Mouse (Mus musculus) MEL (cell line): Measurements from ENCODE around the gene Gm10964. TPM values are rescaled to one million over a fixed set of nuclear protein-coding genes. Genes with fewer than 3 reads are reported as not detected.

Source experiments
- DNase-seq: peaks from one replicate; pipeline ENCODE4 v3.0.0; 2011; ENCODE audit warnings: low read depth, low spot score
- H3K27ac ChIP-seq: 2 replicates; pipeline ENCODE4 v1.5.1; 2012; ENCODE audit warnings: low read depth, mild to moderate bottlenecking, control low read depth, low read length, moderate library complexity; ENCODE audit not compliant: control insufficient read depth
- H3K27me3 ChIP-seq, 2 experiments: fragments of 150-350 bp in 1 of 2; sonication (generic) in 1 of 2; 2 replicates each; pipeline ENCODE4 v1.6.1; 2012; ENCODE audit warnings: low read length in 2 of 2, mild to moderate bottlenecking in 2 of 2, improper control_type of control experiment in 1 of 2, moderate library complexity in 1 of 2; ENCODE audit not compliant: insufficient read depth in 2 of 2, control insufficient read depth in 1 of 2
- H3K36me3 ChIP-seq, 2 experiments: 2 replicates each; pipeline ENCODE4 v1.6.1; 2012 to 2014; ENCODE audit warnings: low read length in 2 of 2, improper control_type of control experiment in 1 of 2, inconsistent platforms in 1 of 2, mild to moderate bottlenecking in 1 of 2; ENCODE audit not compliant: insufficient read depth in 2 of 2, control insufficient read depth in 1 of 2
- H3K4me1 ChIP-seq, 2 experiments: fragments of 150-350 bp in 1 of 2; sonication (generic) in 1 of 2; 2 replicates each; pipeline ENCODE4 v1.6.1; 2012; ENCODE audit warnings: low read length in 2 of 2, improper control_type of control experiment in 1 of 2, mild to moderate bottlenecking in 1 of 2; ENCODE audit not compliant: insufficient read depth in 2 of 2, control insufficient read depth in 1 of 2
- H3K4me3 ChIP-seq, 2 experiments: fragments of 150-350 bp in 1 of 2; sonication (generic) in 1 of 2; 2 replicates each; pipeline ENCODE4 v1.5.1; 2012; ENCODE audit warnings: low read depth in 2 of 2, low read length in 2 of 2, mild to moderate bottlenecking in 2 of 2, moderate library complexity in 2 of 2, control low read depth in 1 of 2, improper control_type of control experiment in 1 of 2; ENCODE audit not compliant: control insufficient read depth in 1 of 2, insufficient read depth in 1 of 2
- H3K79me2 ChIP-seq: 2 replicates; pipeline ENCODE4 v1.6.1; 2012; ENCODE audit warnings: mild to moderate bottlenecking, low read length, moderate library complexity; ENCODE audit not compliant: control insufficient read depth, poor library complexity, insufficient read depth
- H3K9ac ChIP-seq: 2 replicates; pipeline ENCODE4 v1.6.1; 2012; ENCODE audit warnings: low read depth, mild to moderate bottlenecking, control low read depth, low read length, moderate library complexity; ENCODE audit not compliant: control insufficient read depth, poor library complexity, severe bottlenecking
- H3K9me3 ChIP-seq: fragments of 150-350 bp; sonication (generic); replicated peaks from 2 replicates; pipeline ENCODE4 v1.6.1; 2012; ENCODE audit warnings: mild to moderate bottlenecking, low read length, improper control_type of control experiment, moderate library complexity; ENCODE audit not compliant: insufficient read depth
- CHD1 ChIP-seq: IDR thresholded peaks from 2 replicates; pipeline ENCODE4 v1.6.1; 2012; ENCODE audit warnings: low read depth, mild to moderate bottlenecking, inconsistent platforms, low read length, improper control_type of control experiment
- CTCF ChIP-seq, 3 experiments: IDR thresholded peaks in 2 of 3; conservative IDR thresholded peaks in 1 of 3; 2 replicates each; pipeline ENCODE4 v1.5.1; 2011 to 2012; ENCODE audit warnings: low read length in 3 of 3, low read depth in 2 of 3, mild to moderate bottlenecking in 2 of 3, improper control_type of control experiment in 1 of 3, inconsistent platforms in 1 of 3, mixed read lengths in 1 of 3, moderate library complexity in 1 of 3; ENCODE audit not compliant: control insufficient read depth in 1 of 3, insufficient read depth in 1 of 3, poor library complexity in 1 of 3, severe bottlenecking in 1 of 3
- E2F4 ChIP-seq: IDR thresholded peaks from 2 replicates; pipeline ENCODE4 v1.6.1; 2011; ENCODE audit warnings: low read depth, low read length, improper control_type of control experiment, borderline replicate concordance
- GABPA ChIP-seq: IDR thresholded peaks from 2 replicates; pipeline ENCODE4 v1.6.1; 2012; ENCODE audit warnings: low read depth, mild to moderate bottlenecking, inconsistent platforms, low read length, improper control_type of control experiment, moderate library complexity
- HCFC1 ChIP-seq: IDR thresholded peaks from 2 replicates; pipeline ENCODE4 v1.6.1; 2012; ENCODE audit warnings: low read depth, mild to moderate bottlenecking, inconsistent platforms, low read length, improper control_type of control experiment, moderate library complexity
- MAFK ChIP-seq: IDR thresholded peaks from 2 replicates; pipeline ENCODE4 v1.6.1; 2011; ENCODE audit warnings: low read depth, mild to moderate bottlenecking, low read length, improper control_type of control experiment, borderline replicate concordance
- MAX ChIP-seq: IDR thresholded peaks from 2 replicates; pipeline ENCODE4 v1.6.1; 2011; ENCODE audit warnings: low read length, improper control_type of control experiment
- MXI1 ChIP-seq: IDR thresholded peaks from 2 replicates; pipeline ENCODE4 v1.6.1; 2011; ENCODE audit warnings: mild to moderate bottlenecking, low read depth, low read length, improper control_type of control experiment
- MYB ChIP-seq: IDR thresholded peaks from 2 replicates; pipeline ENCODE4 v1.6.1; 2011; ENCODE audit warnings: mild to moderate bottlenecking, low read depth, low read length, improper control_type of control experiment
- MYC ChIP-seq: IDR thresholded peaks from 2 replicates; pipeline ENCODE4 v1.6.1; 2011; ENCODE audit warnings: low read depth, mild to moderate bottlenecking, low read length, improper control_type of control experiment, moderate library complexity
- NELFE ChIP-seq: IDR thresholded peaks from 2 replicates; pipeline ENCODE4 v1.6.1; 2011; ENCODE audit warnings: low read depth, low read length, improper control_type of control experiment
- NRF1 ChIP-seq: IDR thresholded peaks from 2 replicates; pipeline ENCODE4 v1.6.1; 2014; ENCODE audit warnings: low read depth, mild to moderate bottlenecking, inconsistent platforms, low read length, improper control_type of control experiment, moderate library complexity; ENCODE audit not compliant: poor library complexity, insufficient read depth, severe bottlenecking
- POLR2AphosphoS5 ChIP-seq: IDR thresholded peaks from 2 replicates; pipeline ENCODE4 v1.6.1; 2012; ENCODE audit warnings: low read depth, borderline replicate concordance, mild to moderate bottlenecking, inconsistent platforms, low read length, moderate library complexity, mixed read lengths
- RAD21 ChIP-seq: IDR thresholded peaks from 2 replicates; pipeline ENCODE4 v1.6.1; 2011; ENCODE audit warnings: mild to moderate bottlenecking, low read depth, low read length, improper control_type of control experiment
- RCOR1 ChIP-seq: IDR thresholded peaks from 2 replicates; pipeline ENCODE4 v1.6.1; 2012; ENCODE audit warnings: low read depth, mild to moderate bottlenecking, inconsistent platforms, low read length, improper control_type of control experiment
- SIN3A ChIP-seq: IDR thresholded peaks from 2 replicates; pipeline ENCODE4 v1.6.1; 2012; ENCODE audit warnings: low read length, improper control_type of control experiment, inconsistent platforms
- SMC3 ChIP-seq: IDR thresholded peaks from 2 replicates; pipeline ENCODE4 v1.6.1; 2011; ENCODE audit warnings: low read depth, low read length, improper control_type of control experiment
- TCF12 ChIP-seq: IDR thresholded peaks from 2 replicates; pipeline ENCODE4 v1.6.1; 2014; ENCODE audit warnings: low read depth, mild to moderate bottlenecking, inconsistent platforms, low read length, improper control_type of control experiment, moderate library complexity
- UBTF ChIP-seq: IDR thresholded peaks from 2 replicates; pipeline ENCODE4 v1.6.1; 2012; ENCODE audit warnings: low read depth, mild to moderate bottlenecking, inconsistent platforms, low read length, improper control_type of control experiment, moderate library complexity, borderline replicate concordance; ENCODE audit not compliant: insufficient read depth
- USF1 ChIP-seq: IDR thresholded peaks from 2 replicates; pipeline ENCODE4 v1.6.1; 2014; ENCODE audit warnings: low read depth, mild to moderate bottlenecking, inconsistent platforms, low read length, improper control_type of control experiment, moderate library complexity
- USF2 ChIP-seq, 2 experiments: IDR thresholded peaks; 2 replicates each; pipeline ENCODE4 v1.6.1; 2011 to 2012; ENCODE audit warnings: improper control_type of control experiment in 2 of 2, low read length in 2 of 2, borderline replicate concordance in 1 of 2, inconsistent platforms in 1 of 2, low read depth in 1 of 2, mild to moderate bottlenecking in 1 of 2; ENCODE audit not compliant: insufficient read depth in 1 of 2
- ZKSCAN1 ChIP-seq: IDR thresholded peaks from 2 replicates; pipeline ENCODE4 v1.6.1; 2012; ENCODE audit warnings: low read depth, mild to moderate bottlenecking, inconsistent platforms, low read length, improper control_type of control experiment, moderate library complexity
- ZNF384 ChIP-seq: IDR thresholded peaks from 2 replicates; pipeline ENCODE4 v1.6.1; 2012; ENCODE audit warnings: low read depth, mild to moderate bottlenecking, inconsistent platforms, low read length, improper control_type of control experiment
- polyA plus RNA-seq, 2 experiments: library from polyadenylated mRNA; stranded (reverse) in 1 of 2; unstranded in 1 of 2; fragments of >175 nt in 1 of 2; fragments of >200 nt in 1 of 2; gene quantifications; 2 replicates each; pipeline versions ENCODE4 v1.2.1 to v1.2.4; 2012; ENCODE audit warnings: low replicate concordance in 2 of 2, low read depth in 1 of 2; ENCODE audit not compliant: insufficient read length in 2 of 2, insufficient read depth in 1 of 2, missing spikeins in 1 of 2
- total RNA-seq: library from RNA; depleted of rRNA; stranded (reverse); fragments of 300-350 nt; gene quantifications from 2 replicates; pipeline ENCODE4 v1.2.3, GENCODE M21; 2012

The Gm10964 gene
- total and polyA plus RNA-seq, 3 experiments: not detected

DNA sequence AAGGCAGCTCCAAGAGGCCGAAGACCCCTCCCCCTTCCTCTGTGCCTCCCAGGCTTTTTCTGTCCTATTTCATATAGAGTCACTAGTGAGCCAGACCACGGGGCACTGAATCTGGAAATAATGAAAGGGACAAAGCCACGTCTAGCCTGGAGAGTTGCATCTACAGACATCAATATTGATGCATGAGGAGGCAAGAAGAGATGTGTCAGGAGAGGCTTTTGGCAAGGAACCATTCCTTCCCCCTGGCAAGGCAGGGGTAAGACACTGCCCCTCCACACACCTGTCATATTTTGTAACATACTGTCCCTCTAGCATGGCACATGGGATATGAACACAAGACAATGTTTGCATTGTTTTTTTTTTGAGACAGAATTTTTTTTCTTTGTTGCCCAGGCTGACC is 12.5 kb upstream of the Gm10964 start:
- H3K27ac ChIP-seq: no peak overlapping the region
- no peak overlapping the region for H3K4me3 ChIP-seq
- H3K9me3 ChIP-seq: no peaks in the 10 kb centered on the region
- H3K4me1 ChIP-seq: peaks cover 0 to 3% of the 10 kb centered on the region in 2 experiments; a peak in 1 of 4 replicates
- H3K79me2 ChIP-seq: no peaks in the 10 kb centered on the region
- no peaks in the 10 kb centered on the region for H3K36me3 ChIP-seq
- DNase-seq: no peak
- H3K27me3 ChIP-seq: peaks cover 0 to 6% of the 10 kb centered on the region in 2 experiments; a peak in 2 of 4 replicates
- TF ChIP-seq MAX (no peak), E2F4 (no peak), CHD1 (no peak), SMC3 (no peak), POLR2AphosphoS5 (no peak), RAD21 (no peak), ZNF384 (no peak), MAFK (no peak), CTCF (IDR thresholded peaks at IDR 0.05 in 2 of 3, conservative IDR thresholded peaks at IDR 0.05 in 1 of 3; ENCODE audit: control insufficient read depth in 1 of 3, insufficient read depth in 1 of 3, low read depth in 2 of 3, low read length in 3 of 3, poor library complexity in 1 of 3, severe bottlenecking in 1 of 3) (no peak), USF1 (no peak), MXI1 (no peak), UBTF (no peak), NELFE (no peak), SIN3A (no peak), NRF1 (no peak), MYB (no peak), GABPA (no peak), TCF12 (no peak)
- H3K9ac ChIP-seq: no peak overlapping the region

GRCm38 (mm10) chr3:103727813-103728326 is 11.3 kb upstream of the Gm10964 start:
- TF ChIP-seq ZNF384 (no peak), RCOR1 (no peak), HCFC1 (no peak), TCF12 (no peak), MYC (no peak), USF2 (IDR thresholded peaks at IDR 0.05; ENCODE audit: borderline replicate concordance in 1 of 2, insufficient read depth in 1 of 2, low read depth in 1 of 2, low read length in 2 of 2) (no peak), ZKSCAN1 (no peak)
- TF ChIP-seq, all 39 proteins: peak for 0
- H3K4me1 ChIP-seq: peaks cover 0 to 3% of the 10 kb centered on the region in 2 experiments; a peak in 1 of 4 replicates
- H3K36me3 ChIP-seq: no peaks in the 10 kb centered on the region

More at GRCm38 (mm10) chr3:103727813-103728326, 11.3 kb upstream of the Gm10964 start:
- Histone ChIP-seq H3K9me3 (no peaks in the 10 kb centered on the region), H3K27ac (no peak overlapping the region), H3K4me3 (no peak overlapping the region), H3K9ac (no peak overlapping the region), H3K27me3 (peaks cover 0 to 6% of the 10 kb centered on the region in 2 experiments; a peak in 2 of 4 replicates), H3K79me2 (no peaks in the 10 kb centered on the region)
- DNase-seq: no peak
